9 mouse cellular contexts compared by ENCODE assay signal in genomic region chr1:181000501-181001092, GRCm38 (mm10). TPM values are rescaled to one million over a fixed set of nuclear protein-coding genes. Genes with fewer than 3 reads are reported as not detected.
DNase-seq lines count a peak whose midpoint lies in the region; ATAC-seq and TF ChIP-seq lines count a peak whose summit lies in the region.
"Had no signal": no experiment of that assay in that cellular context is flagged by ENCODE, and none has a peak within 500 bp of the region (broad histone marks: within the 10 kb centered on the region; RNA-seq: fewer than 3 reads in every experiment).

No protein-coding gene starts in this region.

- H3K9ac ChIP-seq in forebrain, embryonic 15.5 days (replicated peaks): no peak overlapping the region
- no peak overlapping the region for H3K9ac ChIP-seq in stomach, embryonic 15.5 days

- DNase-seq in forebrain, embryonic 10.5 days (ENCODE audit: extremely low spot score, low spot score): no peak
- peak; percentile 38 for DNase-seq in ovary, postnatal 36 days (ENCODE audit: low spot score)
- DNase-seq in ovary, postnatal 14 days (ENCODE audit: low spot score): no peak
- peak; percentile 71 for DNase-seq in kidney, postnatal 14 days
- DNase-seq in thymus, postnatal 14 days: no peak
- DNase-seq in cerebellum, adult 2 months: no peak
- DNase-seq: cerebellum, adult 11 months had no signal

- TF ChIP-seq POLR2A in cerebellum, adult 2 months (IDR thresholded peaks at IDR 0.05; ENCODE audit: borderline replicate concordance, insufficient read depth, low read length): no peak

- 66% methylated on average over 10 of the region's 10 CpGs for WGBS in forebrain, embryonic 10.5 days
- WGBS in forebrain, embryonic 15.5 days: 52% methylated on average over 10 of the region's 10 CpGs
- 18% methylated on average over 10 of the region's 10 CpGs for WGBS in stomach, embryonic 15.5 days
- WGBS in cerebellum, adult 2 months: 43% methylated on average over 10 of the region's 10 CpGs

- no peaks in the 10 kb centered on the region for H3K36me3 ChIP-seq in forebrain, embryonic 10.5 days (replicated peaks)
- H3K36me3 ChIP-seq in forebrain, embryonic 15.5 days: no peaks in the 10 kb centered on the region
- H3K36me3 ChIP-seq in stomach, embryonic 15.5 days: no peaks in the 10 kb centered on the region

- TF ChIP-seq CTCF in cerebellum, adult 2 months (IDR thresholded peaks at IDR 0.05; ENCODE audit: borderline replicate concordance, insufficient read depth, low read depth, low read length): no peak

- H3K27me3 ChIP-seq in forebrain, embryonic 10.5 days (ENCODE audit: poor library complexity, severe bottlenecking): no peaks in the 10 kb centered on the region
- H3K27me3 ChIP-seq in forebrain, embryonic 15.5 days: no peaks in the 10 kb centered on the region
- no peaks in the 10 kb centered on the region for H3K27me3 ChIP-seq in stomach, embryonic 15.5 days (replicated peaks)
- no peaks in the 10 kb centered on the region for H3K27me3 ChIP-seq in cerebellum, adult 2 months (ENCODE audit: control insufficient read depth, insufficient read depth, low read length)

- peak overlapping the region; percentile 25; the same call in 1 of the 2 replicates for H3K27ac ChIP-seq in forebrain, embryonic 10.5 days
- H3K27ac ChIP-seq in forebrain, embryonic 15.5 days (replicated peaks): no peak overlapping the region
- no peak overlapping the region for H3K27ac ChIP-seq in stomach, embryonic 15.5 days
- H3K27ac ChIP-seq in cerebellum, adult 2 months (ENCODE audit: insufficient read depth, low read length): no peak overlapping the region

- no peak for ATAC-seq in forebrain, embryonic 15.5 days (replicated peaks)
- ATAC-seq in stomach, embryonic 15.5 days (ENCODE audit: insufficient read depth, low FRiP score, low read depth): 0 out of 2 replicates have a peak, but pooled peaks have one; percentile 24

- peaks cover 13% of the 10 kb centered on the region for H3K4me1 ChIP-seq in forebrain, embryonic 10.5 days
- no peaks in the 10 kb centered on the region for H3K4me1 ChIP-seq in forebrain, embryonic 15.5 days
- peaks cover 7% of the 10 kb centered on the region for H3K4me1 ChIP-seq in stomach, embryonic 15.5 days
- H3K4me1 ChIP-seq in cerebellum, adult 2 months (ENCODE audit: control insufficient read depth, insufficient read depth, low read length): no peaks in the 10 kb centered on the region

- H3K4me2 ChIP-seq in forebrain, embryonic 15.5 days (replicated peaks): no peak overlapping the region
- no peak overlapping the region for H3K4me2 ChIP-seq in stomach, embryonic 15.5 days

- H3K9me3 ChIP-seq in forebrain, embryonic 10.5 days: no peaks in the 10 kb centered on the region
- no peaks in the 10 kb centered on the region for H3K9me3 ChIP-seq in forebrain, embryonic 15.5 days
- H3K9me3 ChIP-seq in stomach, embryonic 15.5 days: no peaks in the 10 kb centered on the region

- H3K4me3 ChIP-seq in forebrain, embryonic 10.5 days: no peak overlapping the region
- no peak overlapping the region for H3K4me3 ChIP-seq in forebrain, embryonic 15.5 days
- H3K4me3 ChIP-seq in stomach, embryonic 15.5 days (replicated peaks): no peak overlapping the region
- H3K4me3 ChIP-seq in cerebellum, adult 2 months (replicated peaks; ENCODE audit: insufficient read depth, low read depth, low read length): no peak overlapping the region

RNA-seq across cellular contexts. Expression of gene Ephx1, which starts 20.1 kb away (rescaled TPM):
- 0.47 and 0.77 TPM in 2 replicates for polyA plus RNA-seq in forebrain, embryonic 10.5 days (2016; fragmentation: Nextera tagmentation; extraction: Ambion mirVana)
- 3.6 and 4.0 TPM in 2 replicates for polyA plus RNA-seq in forebrain, embryonic 15.5 days (2015; fragmentation: Nextera tagmentation; extraction: Ambion mirVana)
- 9.5 and 10.5 TPM in 2 replicates for polyA plus RNA-seq in stomach, embryonic 15.5 days (2015; fragmentation: Nextera tagmentation; extraction: Ambion mirVana)
- 54.8 and 61.0 TPM in 2 replicates for polyA plus RNA-seq in cerebellum, adult 2 months (2012; rRNA removed)

RNA-seq across cellular contexts. Expression of gene 9130409I23Rik, which starts 50.4 kb away (rescaled TPM):
- polyA plus RNA-seq in forebrain, embryonic 10.5 days (2016; fragmentation: Nextera tagmentation; extraction: Ambion mirVana): not detected in 2 replicates
- 0.11 TPM in 1 of 2 replicates, not detected in the other for polyA plus RNA-seq in forebrain, embryonic 15.5 days (2015; fragmentation: Nextera tagmentation; extraction: Ambion mirVana)
- not detected in 2 replicates for polyA plus RNA-seq in stomach, embryonic 15.5 days (2015; fragmentation: Nextera tagmentation; extraction: Ambion mirVana)
- 0.05 TPM in 1 of 2 replicates, not detected in the other for polyA plus RNA-seq in cerebellum, adult 2 months (2012; rRNA removed)

RNA-seq across cellular contexts. Expression of gene Tmem63a, which starts 58.5 kb away (rescaled TPM):
- polyA plus RNA-seq in forebrain, embryonic 10.5 days (2016; fragmentation: Nextera tagmentation; extraction: Ambion mirVana): 2.1 and 2.2 TPM in 2 replicates
- polyA plus RNA-seq in forebrain, embryonic 15.5 days (2015; fragmentation: Nextera tagmentation; extraction: Ambion mirVana): 1.6 and 2.2 TPM in 2 replicates
- 20.9 and 23.0 TPM in 2 replicates for polyA plus RNA-seq in stomach, embryonic 15.5 days (2015; fragmentation: Nextera tagmentation; extraction: Ambion mirVana)
- 87.8 and 117 TPM in 2 replicates for polyA plus RNA-seq in cerebellum, adult 2 months (2012; rRNA removed)

Comparison
In these comparisons a context has a peak if more than half of its experiments do, and no peak if none do; other contexts are left out.
1. DNase-seq: peak in ovary, postnatal 36 days (single experiment) and kidney, postnatal 14 days (single experiment); none in forebrain, embryonic 10.5 days (single experiment), ovary, postnatal 14 days (single experiment), thymus, postnatal 14 days (single experiment) and cerebellum, adult 2 months (0 of 2).